Mouse (Mus musculus) fibroblast of lung, adult 2 months (primary cell): Measurements from ENCODE around the gene Fmo5.

Experiments used
- DNase-seq: peaks from one replicate; pipeline ENCODE4 v3.0.0-alpha.2; 2011; ENCODE audit warnings: low read depth

The Fmo5 gene

DNA sequence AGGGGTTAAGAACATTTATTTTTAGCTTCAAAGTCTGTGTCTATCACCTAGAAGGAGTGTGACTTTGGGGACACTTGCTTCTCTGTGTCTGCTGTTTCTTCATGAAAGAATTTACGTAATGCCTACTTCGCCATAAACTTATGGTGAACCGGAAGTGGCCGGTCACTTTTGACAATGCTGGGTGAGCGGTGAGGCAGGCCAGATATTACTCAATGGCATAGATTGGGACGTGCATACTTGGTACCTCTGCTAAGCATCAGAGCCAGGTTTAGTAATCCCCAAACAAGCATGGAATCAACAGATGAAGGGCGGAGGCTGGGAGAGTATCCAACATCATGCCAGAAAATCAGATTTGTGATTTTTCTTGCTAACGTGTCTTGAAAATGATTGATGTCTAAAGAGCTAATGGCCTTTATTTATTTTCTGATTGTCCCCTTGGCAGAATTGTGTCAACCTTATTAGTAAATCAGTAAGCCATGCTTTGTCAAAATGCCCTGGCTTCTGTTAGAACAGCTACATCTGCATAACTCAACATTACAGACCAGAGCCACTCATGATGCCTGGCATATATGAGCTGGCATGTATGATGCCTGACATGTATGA lies 2.8 kb downstream of the Fmo5 start:
- no peak for DNase-seq

DNA sequence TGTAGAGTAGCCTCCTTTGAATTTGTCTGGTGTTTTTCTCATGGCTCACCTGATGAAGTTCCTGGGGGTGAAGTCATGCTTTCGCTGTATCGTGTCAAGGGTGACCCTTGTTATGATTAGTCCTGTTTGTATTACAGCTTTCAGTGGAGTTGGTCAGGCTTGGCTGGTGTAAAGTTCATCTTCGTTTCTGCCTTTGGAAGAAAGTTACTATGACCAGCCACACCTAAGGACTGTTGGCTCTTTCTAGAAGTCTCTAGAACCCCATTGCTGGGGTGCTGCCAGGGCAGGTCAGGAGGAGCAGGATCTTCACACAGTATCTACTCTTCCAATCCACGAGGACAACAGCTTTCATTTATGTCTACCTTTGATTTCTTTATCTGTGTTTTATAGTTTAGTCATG lies 4.9 kb downstream of the Fmo5 start:
- no peak for DNase-seq

DNA sequence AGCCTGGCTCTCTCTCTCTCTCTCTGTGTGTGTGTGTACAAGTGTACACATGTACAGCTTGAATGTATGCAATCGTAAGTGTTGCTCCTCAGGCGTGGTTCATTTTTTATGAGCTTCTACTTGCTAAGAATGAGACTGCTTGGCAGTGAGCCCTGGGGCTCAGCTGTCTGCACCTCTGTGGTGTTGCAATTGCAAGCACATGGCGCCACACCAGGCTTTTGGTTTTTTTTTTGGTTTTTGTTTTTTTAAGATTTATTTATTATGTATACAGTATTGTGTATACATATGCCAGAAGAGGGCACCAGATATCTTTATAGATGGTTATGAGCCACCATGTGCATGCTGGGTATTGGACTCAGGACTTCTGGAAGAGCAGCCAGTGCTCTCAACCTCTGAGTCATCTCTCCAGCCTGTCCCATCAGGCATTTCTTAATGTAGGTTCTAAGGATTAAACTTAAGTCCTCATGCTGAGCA lies 5.7 kb downstream of the Fmo5 start:
- DNase-seq, result peak; percentile 75

DNA sequence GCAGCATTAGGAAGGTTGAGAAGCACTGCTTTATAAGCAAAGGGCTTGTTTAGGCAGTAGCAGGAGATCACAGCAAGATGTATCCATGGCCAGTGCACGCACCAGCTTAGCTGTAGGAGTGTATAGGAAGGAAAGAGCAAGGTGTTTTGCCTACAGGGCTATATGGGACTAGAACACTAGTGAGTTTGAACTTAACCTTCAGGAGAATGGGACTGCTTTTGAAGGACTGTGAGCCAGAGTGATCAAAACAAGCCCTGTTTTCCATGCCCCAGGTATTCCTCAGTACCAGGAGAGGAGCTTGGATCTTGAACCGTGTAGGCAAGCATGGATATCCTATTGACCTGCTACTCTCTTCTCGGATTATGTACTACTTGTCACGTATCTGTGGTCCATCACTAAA lies 12.8 kb downstream of the Fmo5 start:
- no peak for DNase-seq

DNA sequence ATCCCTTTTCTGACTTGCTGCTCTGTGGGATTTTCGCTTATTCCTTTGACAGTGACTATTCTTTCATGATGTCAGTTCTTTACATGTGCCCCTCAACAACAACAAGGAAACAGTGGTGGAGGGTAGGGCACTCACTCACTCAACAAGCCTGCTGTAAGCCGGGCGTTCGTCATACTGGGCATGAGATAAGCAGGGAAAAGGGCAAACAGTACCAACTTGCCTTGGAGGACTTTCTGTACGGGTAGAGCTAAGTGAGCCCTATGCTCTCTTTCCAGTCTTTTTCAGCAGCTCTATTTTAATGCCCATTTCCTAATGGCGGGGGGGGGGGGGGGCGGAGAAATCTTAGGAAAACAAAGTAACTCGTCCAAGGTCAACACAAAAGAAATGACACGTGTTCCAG lies 13.4 kb downstream of the Fmo5 start:
- no peak for DNase-seq

DNA sequence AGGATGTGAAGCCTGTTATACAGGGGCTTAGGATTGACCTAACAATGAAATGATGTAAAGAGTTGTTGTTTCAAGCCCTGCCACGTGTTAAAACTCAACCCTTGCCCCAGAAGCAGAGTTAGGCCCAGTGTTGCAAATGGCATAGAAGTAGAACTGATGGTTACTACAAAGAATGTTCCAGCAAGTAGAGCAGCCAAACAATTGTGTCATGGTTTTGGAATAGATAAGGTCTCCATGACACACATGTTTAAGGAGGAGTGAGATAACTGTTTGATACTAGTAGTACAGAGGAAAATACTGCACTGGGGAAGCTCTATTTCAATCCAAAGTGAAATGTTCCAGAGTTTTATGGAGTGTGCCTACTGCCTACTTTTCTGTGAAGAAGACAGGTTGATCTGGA lies 19.9 kb downstream of the Fmo5 start:
- DNase-seq, result no peak

DNA sequence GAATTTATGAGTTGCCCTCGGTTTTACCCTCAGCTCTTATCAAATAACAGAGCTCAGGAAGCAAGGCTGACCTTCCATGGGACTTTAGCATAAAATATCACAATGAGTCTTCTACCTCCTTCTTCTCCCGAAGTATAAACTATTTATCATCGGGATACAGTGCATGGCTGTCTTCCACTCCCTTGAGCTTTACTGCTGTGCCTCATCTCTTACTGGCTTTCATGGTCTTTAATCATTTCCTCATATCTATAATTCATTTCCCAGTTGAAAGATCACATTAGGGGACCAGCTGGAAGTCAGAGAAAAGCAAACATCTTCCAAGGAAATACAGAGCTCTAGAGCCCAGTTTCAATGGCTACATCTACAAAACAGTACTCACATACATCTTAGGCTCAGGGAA lies 20.4 kb downstream of the Fmo5 start:
- no peak for DNase-seq

DNA sequence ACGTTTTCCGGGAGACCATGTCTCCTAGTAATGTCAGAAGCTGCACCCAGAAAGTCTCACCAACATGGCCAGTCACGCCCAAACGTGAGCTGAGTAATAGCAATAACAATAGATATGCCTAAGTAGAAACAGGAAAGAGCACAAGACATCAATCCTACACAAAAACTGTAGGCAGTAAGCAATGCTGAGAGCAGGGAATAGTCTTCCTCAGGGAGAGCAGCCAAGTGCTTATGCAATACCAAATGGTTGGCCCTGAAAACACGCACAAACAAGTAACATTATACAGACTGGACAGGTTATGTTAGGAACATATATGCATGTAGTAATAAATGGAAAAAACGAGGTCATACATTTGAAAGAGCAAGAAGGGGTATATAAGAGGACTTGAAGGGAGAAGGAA lies 20.9 kb downstream of the Fmo5 start:
- no peak for DNase-seq

DNA sequence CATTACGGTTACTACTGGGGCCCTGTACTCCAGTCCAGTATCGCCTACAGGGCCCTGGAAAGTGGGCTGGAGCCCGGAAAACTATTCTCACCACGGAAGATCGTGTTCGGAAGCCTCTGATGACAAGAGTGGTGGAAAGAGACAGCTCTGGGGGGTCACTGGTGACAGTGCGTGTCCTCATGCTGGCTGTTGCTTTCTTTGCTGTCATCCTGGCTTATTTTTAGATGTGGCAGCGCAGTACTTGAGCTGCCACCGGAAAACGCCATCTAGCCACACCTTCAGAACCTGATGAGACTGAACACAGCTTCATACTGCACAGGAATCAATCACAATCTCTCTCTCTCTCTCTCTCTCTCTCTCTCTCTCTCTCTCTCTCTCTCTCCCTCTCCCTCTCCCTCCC lies 23.0 kb downstream of the Fmo5 start:
- DNase-seq, result no peak

DNA sequence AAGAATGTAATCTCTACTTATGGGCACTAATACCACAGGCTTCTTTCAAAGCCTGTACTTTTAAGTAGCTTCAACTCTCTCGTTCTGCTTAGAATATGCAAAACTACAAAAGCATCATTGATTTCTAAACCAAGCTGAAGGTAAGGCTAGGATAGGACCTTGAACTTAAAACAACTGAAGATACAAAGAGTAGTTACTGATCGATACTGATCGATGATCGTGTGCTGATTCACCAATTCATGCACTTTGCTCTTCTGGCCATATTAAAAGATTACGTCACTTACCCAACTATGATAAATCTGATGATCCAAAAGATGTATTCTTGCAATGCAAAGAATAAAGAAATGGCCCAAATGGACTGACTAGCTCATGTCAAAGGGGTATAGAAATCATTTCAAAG lies 25.2 kb downstream of the Fmo5 start:
- no peak for DNase-seq

DNA sequence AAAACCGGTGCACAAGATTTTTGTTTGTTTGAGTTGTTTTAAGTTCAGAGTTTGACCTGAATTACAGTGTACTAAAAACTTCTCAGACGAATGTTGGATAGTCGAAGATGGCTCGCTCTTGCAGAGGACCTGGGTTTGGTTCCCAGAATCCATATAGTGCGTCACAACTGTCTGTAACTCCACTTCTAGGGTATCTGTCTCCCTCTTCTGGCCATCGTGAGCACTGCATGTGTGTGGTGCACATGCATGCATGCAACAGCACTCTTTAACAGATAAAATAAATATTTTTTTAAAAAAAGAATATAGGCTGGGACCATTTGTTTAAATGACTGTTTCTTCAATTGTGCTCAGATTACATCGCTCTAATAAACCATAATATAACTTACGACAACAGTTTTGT lies 26.3 kb downstream of the Fmo5 start:
- no peak for DNase-seq

DNA sequence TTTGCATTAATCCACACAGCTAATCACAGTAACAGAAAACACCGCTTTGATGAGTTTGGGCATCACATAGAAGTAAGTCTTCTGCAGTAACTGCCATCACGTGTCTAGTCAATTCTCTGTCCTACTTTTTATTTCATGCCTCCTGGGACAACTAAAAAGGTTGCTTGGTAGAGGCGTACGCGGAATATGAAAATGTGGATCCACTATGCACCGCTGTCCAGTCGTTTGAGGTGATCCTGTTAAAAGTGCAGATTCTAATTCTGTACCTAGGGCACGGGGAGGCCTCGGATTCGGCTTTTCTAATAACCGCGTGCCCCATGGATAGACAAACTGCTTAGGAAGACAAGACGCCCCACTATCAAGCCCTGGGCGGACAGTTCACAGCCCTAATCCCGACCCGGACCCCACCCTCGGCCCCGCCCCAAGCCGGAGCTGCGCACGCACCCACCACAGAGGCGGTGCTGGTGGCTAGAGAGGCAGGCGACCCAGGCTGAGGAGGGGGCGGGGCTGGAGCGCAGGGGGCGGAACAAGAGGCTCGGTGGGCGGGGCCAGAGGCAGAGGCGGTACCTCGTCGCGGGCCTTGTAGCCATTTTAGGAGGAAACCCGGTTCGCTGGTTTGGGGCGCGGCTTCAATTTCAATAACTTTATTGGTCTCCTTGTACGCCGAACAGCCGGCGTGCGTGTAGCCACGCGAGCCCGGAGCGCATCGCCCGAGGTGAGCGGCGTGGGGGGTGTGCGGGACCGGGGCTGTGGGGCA lies 29.2 kb downstream of the Fmo5 start, which contains the start of gene Prkab2:
Prkab2 (plus strand) TSS at position 539 of the 757 bp plus-strand sequence.
- DNase-seq, result peak; percentile 90

DNA sequence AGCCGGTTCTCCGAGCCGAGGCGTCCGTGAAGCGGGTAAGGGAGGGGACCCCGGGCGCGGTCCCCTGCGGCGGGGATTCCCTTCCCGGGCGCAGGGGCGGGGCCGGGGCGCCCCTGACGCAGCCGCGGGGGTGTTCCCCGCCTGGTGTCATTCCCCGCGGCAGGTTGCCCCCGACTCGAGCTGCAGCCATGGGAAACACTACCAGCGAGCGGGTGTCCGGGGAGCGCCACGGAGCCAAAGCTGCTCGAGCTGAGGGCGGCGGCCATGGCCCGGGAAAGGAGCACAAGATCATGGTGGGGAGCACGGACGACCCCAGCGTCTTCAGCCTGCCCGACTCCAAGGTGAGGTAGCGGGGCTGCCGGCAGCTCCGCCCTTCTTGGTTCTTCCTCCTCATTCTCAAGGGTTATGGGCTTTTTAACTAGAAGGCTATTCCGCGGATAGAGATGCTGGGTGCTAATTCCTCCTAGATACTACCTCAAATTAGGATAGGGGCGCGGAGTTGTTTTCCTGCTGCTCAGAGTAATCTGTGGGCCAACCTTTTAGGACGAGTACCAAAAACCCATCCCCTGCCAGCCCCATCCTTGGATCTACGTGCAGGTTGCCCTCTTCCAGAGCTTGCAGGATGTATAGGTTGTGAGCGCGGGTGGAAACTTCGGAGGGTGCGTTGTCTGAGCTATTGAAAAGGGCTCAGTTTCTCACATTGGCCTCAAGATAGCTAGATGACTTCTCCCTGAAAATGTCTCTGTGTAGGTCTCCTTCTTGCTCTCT lies 30.0 kb downstream of the Fmo5 start:
- no peak for DNase-seq

DNA sequence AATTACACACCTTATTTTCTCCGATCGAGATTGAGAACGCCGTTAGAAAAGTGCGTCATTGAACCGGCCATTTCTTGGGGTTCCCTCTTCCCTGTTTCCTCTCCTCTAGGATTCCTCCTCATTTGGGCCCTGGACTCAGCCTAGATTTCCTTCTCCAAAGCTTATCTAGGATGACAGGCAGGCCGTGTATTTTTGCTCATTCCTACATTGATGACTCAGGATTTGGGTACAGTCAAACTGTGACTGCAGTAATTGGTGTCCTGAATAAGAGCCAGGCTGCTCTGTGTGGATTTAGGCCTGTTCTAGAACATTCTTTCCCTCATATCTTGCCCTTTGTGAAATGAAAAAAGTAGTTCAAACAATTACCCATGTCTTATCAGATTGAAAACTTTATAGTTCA lies 31.1 kb downstream of the Fmo5 start:
- no peak for DNase-seq

DNA sequence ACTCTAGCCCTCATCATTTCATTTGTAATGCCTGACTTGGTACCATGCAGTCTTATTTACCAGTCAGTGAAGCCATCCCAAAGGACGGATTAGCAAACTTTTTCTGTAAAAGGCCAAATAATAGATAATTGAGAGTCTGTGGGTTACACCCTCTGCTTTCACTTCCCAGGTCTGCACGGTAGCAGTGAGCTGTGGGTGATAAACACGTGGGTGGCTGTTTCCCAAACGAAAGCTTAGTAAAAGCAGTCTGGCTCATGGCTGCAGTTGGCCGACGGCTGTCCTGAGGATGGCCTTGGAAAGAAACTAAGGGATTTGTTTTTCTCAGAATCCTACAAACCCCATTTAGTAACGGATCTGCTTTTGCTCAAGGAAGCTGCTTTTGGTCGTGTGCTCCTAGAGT lies 32.6 kb downstream of the Fmo5 start:
- no peak for DNase-seq

DNA sequence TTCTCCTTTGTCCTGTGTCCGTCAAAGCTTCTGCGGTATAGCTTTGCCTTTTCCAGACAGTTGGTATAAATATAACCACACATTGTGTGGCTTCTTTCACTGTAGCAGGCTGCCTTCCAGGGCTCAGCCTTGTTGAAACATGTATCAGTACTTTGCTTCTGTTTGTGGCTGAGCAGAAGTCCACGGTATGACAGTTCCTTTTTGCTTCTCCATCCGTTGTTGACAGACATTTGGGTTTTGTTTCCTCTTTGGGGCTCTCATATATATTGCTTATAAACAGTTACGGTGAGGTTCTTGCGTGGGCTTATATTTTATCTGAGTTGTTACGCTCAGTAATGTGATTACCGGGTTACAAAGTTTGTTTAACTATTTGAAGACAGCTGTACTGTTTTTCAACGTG lies 36.9 kb downstream of the Fmo5 start:
- no peak for DNase-seq

DNA sequence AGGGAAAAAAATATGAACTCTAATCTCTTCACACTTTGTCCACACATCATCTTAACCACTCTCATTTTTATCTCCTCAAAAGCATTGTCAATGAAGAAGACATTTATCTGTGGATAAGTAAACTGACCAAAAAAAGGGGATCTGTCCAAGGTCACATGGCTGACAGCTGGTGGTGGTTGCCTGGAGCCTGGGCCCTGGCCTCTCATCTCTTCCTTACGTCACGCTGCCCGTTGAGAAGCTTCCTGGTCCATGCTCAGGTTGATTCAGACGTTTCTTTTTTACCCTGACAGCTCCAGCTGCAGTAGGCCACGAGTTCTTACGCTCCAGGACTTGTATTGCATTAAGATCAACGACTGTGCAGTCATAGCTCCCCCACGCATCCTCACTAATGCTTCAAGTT lies 37.5 kb downstream of the Fmo5 start:
- DNase-seq, result no peak

DNA sequence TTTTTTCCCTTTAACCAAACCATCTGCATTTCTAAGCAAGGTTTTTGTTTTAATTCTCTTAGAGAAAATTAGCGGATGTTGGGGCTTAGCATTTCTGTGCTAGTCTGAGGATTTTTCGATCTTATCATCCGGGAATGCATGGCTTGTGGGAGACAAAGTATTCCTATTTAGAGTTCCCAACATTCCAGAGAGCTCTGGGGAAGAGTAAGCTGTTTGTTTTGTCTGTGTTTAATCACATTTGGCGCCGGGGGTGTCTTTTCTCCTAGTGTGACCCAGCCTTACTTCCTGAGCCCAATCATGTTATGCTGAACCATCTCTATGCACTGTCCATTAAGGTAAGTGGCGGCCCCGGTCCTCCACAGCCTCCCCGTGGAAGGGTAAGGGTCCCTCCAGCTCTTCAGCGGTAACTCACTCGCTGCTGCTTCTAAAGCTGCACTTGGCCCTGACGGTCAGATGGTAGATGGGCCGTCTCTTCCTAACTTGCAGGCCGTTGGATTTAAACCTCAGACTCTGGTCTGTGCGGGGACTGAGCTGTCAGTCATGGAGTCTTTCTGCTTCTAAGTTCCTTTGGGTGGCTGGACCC lies 38.6 kb downstream of the Fmo5 start:
- no peak for DNase-seq

DNA sequence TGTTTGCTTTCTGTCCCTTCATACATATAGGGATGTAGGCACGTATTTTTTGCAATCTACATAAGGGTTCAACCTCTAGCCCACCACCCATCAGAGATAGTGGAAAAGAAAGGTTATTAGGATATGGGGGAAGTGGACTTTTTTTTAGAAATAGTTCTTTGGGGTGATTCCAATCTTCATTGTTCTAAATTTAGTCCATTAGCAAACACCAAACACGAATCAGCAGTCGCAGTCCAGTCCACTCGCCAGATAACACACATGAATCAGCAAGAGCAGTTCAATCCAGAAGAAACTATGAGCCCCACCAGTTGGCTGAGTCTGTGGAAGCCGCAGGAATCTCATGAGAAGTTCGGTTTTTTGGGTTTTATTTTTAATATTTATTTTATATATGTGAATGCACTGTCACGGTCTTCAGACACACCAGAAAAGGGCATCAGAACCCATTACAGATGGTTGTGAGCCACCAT lies 46.1 kb downstream of the Fmo5 start, which contains the start of gene Gm17651:
Gm17651 (minus strand) TSS at position 51 of the 467 bp plus-strand sequence.
- no peak for DNase-seq

DNA sequence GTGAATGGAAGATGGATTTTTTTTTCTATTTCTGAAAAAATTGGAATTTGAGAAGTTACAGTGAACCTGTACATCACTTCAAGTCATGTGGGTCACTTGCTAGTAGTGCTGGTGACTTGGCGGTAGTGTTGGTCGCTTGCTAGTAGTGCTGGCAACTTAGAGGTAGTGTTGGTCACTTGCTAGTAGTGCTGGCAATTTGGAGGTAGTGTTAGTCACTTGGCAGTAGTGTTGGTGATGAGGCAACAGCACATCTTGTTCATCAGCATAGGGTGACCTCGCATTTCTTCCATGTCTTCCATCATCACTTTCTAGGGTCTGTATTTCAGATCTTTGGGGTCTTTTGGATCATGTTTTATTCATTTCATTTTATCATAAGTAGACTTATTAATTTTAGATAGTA lies 47.5 kb downstream of the Fmo5 start:
- DNase-seq, result no peak

DNA sequence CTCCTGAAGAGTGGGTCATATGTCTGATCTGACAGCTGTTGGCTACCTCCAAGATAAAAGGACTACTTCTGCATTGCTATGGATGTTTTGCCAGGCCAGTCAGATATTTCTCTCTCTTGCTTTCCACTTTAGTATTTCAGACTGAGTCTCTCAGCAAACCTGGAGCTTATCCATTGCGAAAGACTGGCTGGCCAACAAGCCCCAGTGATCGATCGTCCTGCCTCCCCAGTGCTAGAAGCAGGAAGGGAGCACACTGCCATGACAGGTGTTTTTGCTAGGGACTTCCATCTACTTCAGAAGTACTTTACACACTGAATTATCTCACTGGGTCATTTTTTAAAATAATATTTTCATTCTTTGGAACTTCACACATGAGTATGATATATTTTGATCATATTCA lies 49.8 kb downstream of the Fmo5 start:
- no peak for DNase-seq

DNA sequence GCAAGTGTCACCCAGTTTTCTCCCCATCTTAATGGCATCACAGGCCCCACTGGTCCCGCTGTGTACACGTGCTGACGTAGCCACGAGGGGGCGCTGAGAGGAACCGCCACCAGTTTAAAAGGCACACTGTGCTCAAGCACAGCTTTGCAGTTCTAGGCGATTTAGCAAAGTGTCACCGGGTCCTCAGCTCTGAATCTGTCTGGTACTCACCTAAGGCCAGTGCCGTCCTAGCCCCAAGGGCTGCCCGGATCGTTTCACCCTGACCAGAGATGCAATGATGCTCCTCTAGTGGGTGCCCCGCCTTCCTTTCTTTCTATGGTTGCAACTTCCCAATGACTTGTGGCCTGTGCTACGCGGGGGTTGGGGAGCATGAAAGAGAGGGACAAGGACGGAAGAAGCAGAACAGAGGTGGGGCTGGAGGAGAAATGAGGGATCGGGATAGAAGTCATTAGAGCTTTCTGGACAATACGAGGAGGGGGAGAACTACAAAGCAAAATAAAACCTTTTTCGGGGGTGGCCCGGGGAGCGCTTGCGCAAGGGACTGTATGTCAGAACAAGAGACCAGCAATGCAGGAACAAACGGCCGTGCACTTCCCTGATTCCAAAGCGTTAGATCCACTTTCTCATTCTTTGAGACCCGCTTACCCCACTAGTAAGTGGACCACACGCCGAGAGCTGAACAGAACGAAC lies 52.2 kb downstream of the Fmo5 start:
- DNase-seq, result no peak
